Comparison of ENCODE assay signal across 29 mouse cellular contexts in the genomic region with DNA sequence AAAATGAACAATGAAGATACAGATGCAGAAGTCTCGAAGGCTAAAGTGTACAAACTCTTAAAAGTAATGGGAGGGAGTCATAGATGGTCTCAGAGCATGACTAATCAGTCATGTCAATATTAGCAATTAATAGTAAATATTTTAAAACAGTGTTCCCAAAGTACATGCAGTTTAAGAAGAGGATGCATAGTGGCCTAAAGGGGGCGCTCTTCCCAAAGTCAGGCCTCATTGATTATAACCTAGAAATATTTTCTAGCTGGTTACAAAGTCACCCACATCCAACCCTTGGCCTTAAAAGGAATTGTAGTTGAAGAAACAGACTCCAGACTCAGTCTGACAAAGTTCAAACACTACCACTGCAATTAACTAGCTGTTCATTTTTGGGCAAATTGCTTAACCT. TPM values are rescaled to one million over a fixed set of nuclear protein-coding genes. Genes with fewer than 3 reads are reported as not detected.
A peak's percentile ranks its signal among the peaks of the same experiment; 100 is the strongest.
DNase-seq lines count a peak whose midpoint lies in the region; ATAC-seq and TF ChIP-seq lines count a peak whose summit lies in the region.
"Had no signal": no experiment of that assay in that cellular context is flagged by ENCODE, and none has a peak within 500 bp of the region (broad histone marks: within the 10 kb centered on the region; RNA-seq: fewer than 3 reads in every experiment).

No protein-coding gene starts in this region.

- WGBS in forebrain, postnatal 0 days = 61% methylated on average over 2 of the region's 2 CpGs
- 62% methylated on average over 2 of the region's 2 CpGs for WGBS in forebrain, embryonic 11.5 days
- 60% methylated on average over 2 of the region's 2 CpGs for whole genome bisulfite sequencing in midbrain, embryonic 11.5 days
- WGBS in midbrain, embryonic 15.5 days = 61% methylated on average over 2 of the region's 2 CpGs

- no peak overlapping the region for H3K27ac ChIP-seq in forebrain, postnatal 0 days (ENCODE audit: low read depth, low read length)
- H3K27ac ChIP-seq in forebrain, embryonic 11.5 days (ENCODE audit: low read depth, low read length) = no peak overlapping the region
- no peak overlapping the region for H3K27ac ChIP-seq in layer of hippocampus, adult 2 months
- no peak overlapping the region for H3K27ac ChIP-seq in midbrain, embryonic 11.5 days (ENCODE audit: low read depth, low read length)
- no peak overlapping the region for H3K27ac ChIP-seq in midbrain, embryonic 15.5 days
- H3K27ac ChIP-seq: forebrain, embryonic 12.5 days; hindbrain, embryonic 14.5 days; limb, embryonic 13.5 days; liver, embryonic 12.5 days; midbrain, embryonic 12.5 days; neural tube, embryonic 13.5 days had no signal

- no peaks in the 10 kb centered on the region; the same call in 1 of the 2 replicates for H3K27me3 ChIP-seq in forebrain, postnatal 0 days (ENCODE audit: insufficient read depth, low read length)
- peaks cover 13% of the 10 kb centered on the region for H3K27me3 ChIP-seq in forebrain, embryonic 11.5 days (ENCODE audit: control insufficient read depth, insufficient read depth, low read length)
- H3K27me3 ChIP-seq in midbrain, embryonic 11.5 days (ENCODE audit: control insufficient read depth, insufficient read depth, low read length) = peaks cover 15% of the 10 kb centered on the region
- H3K27me3 ChIP-seq in midbrain, embryonic 15.5 days (replicated peaks) = peaks cover 15% of the 10 kb centered on the region

- no peaks in the 10 kb centered on the region for H3K4me1 ChIP-seq in forebrain, postnatal 0 days (ENCODE audit: insufficient read depth)
- H3K4me1 ChIP-seq in forebrain, embryonic 11.5 days (replicated peaks; ENCODE audit: control insufficient read depth, insufficient read depth, low read length) = no peaks in the 10 kb centered on the region
- H3K4me1 ChIP-seq in midbrain, embryonic 11.5 days (ENCODE audit: control insufficient read depth, insufficient read depth, low read length) = peaks cover 2% of the 10 kb centered on the region; the same call in 1 of the 2 replicates
- H3K4me1 ChIP-seq in midbrain, embryonic 15.5 days = peaks cover 10% of the 10 kb centered on the region

- no peak overlapping the region for H3K4me3 ChIP-seq in forebrain, postnatal 0 days (ENCODE audit: low read depth, low read length)
- H3K4me3 ChIP-seq in forebrain, embryonic 11.5 days (ENCODE audit: low read depth, low read length) = no peak overlapping the region
- H3K4me3 ChIP-seq in layer of hippocampus, adult 2 months = no peak overlapping the region
- H3K4me3 ChIP-seq in midbrain, embryonic 11.5 days (ENCODE audit: low read depth, low read length) = no peak overlapping the region
- no peak overlapping the region for H3K4me3 ChIP-seq in midbrain, embryonic 15.5 days
- H3K4me3 ChIP-seq: erythroblast, embryonic 14.5 days; forebrain, embryonic 12.5 days; heart, embryonic 12.5 days; limb, embryonic 13.5 days; liver, embryonic 12.5 days; midbrain, embryonic 12.5 days; neural tube, embryonic 13.5 days had no signal

- peak; percentile 10; the same call in 1 of the 2 replicates for TF ChIP-seq CTCF in forebrain, postnatal 0 days (IDR thresholded peaks at IDR 0.05; ENCODE audit: low read depth)
- peak; percentile 60 for TF ChIP-seq CTCF in layer of hippocampus, adult 2 months (conservative IDR thresholded peaks at IDR 0.05)

- H3K4me2 ChIP-seq in forebrain, postnatal 0 days (ENCODE audit: low read depth) = no peak overlapping the region
- no peak overlapping the region for H3K4me2 ChIP-seq in forebrain, embryonic 11.5 days (ENCODE audit: low read depth, low read length, severe bottlenecking)
- H3K4me2 ChIP-seq in midbrain, embryonic 11.5 days = no peak overlapping the region
- H3K4me2 ChIP-seq in midbrain, embryonic 15.5 days = no peak overlapping the region
- H3K4me2 ChIP-seq: forebrain, embryonic 12.5 days; heart, embryonic 12.5 days; hindbrain, embryonic 14.5 days; limb, embryonic 13.5 days; liver, embryonic 12.5 days; midbrain, embryonic 12.5 days; neural tube, embryonic 13.5 days had no signal

- H3K36me3 ChIP-seq in forebrain, postnatal 0 days (ENCODE audit: insufficient read depth) = no peaks in the 10 kb centered on the region
- no peaks in the 10 kb centered on the region for H3K36me3 ChIP-seq in forebrain, embryonic 11.5 days (ENCODE audit: control insufficient read depth, insufficient read depth, low read length)
- no peaks in the 10 kb centered on the region for H3K36me3 ChIP-seq in midbrain, embryonic 11.5 days (ENCODE audit: control insufficient read depth, insufficient read depth, low read length)
- H3K36me3 ChIP-seq in midbrain, embryonic 15.5 days (replicated peaks) = no peaks in the 10 kb centered on the region
- H3K36me3 ChIP-seq: forebrain, embryonic 12.5 days; G1E; heart, embryonic 12.5 days; limb, embryonic 13.5 days; liver, embryonic 12.5 days; midbrain, embryonic 12.5 days; neural tube, embryonic 13.5 days had no signal

- no peaks in the 10 kb centered on the region for H3K9me3 ChIP-seq in forebrain, postnatal 0 days (ENCODE audit: low read length)
- H3K9me3 ChIP-seq in forebrain, embryonic 11.5 days (ENCODE audit: control insufficient read depth, low read length) = no peaks in the 10 kb centered on the region
- H3K9me3 ChIP-seq in midbrain, embryonic 11.5 days (ENCODE audit: control insufficient read depth, low read length) = no peaks in the 10 kb centered on the region
- no peaks in the 10 kb centered on the region for H3K9me3 ChIP-seq in midbrain, embryonic 15.5 days
- H3K9me3 ChIP-seq: forebrain, embryonic 12.5 days; heart, embryonic 12.5 days; limb, embryonic 13.5 days; liver, embryonic 12.5 days; midbrain, embryonic 12.5 days; neural tube, embryonic 13.5 days had no signal

- no peak for DNase-seq in forebrain, postnatal 0 days
- DNase-seq in forebrain, embryonic 11.5 days (ENCODE audit: low spot score) = no peak
- no peak for DNase-seq in layer of hippocampus, adult 2 months (ENCODE audit: low spot score in 2 of 2)
- no peak for DNase-seq in layer of hippocampus, adult 9-11 months
- DNase-seq in midbrain, embryonic 11.5 days (ENCODE audit: low spot score, missing footprints) = peak; percentile 78
- DNase-seq: adrenal gland, adult 8-10 months; cerebellum, adult 2 months; cerebellum, postnatal 14 days; gastrocnemius, postnatal 36 days; heart, adult 18-20 months; kidney, adult 18-20 months; kidney, postnatal 10 days; retina, postnatal 1 day; right cerebral cortex, postnatal 14 days; thymus, postnatal 14 days had no signal

- no peak for ATAC-seq in forebrain, postnatal 0 days
- no peak for ATAC-seq in forebrain, embryonic 11.5 days (replicated peaks; ENCODE audit: low FRiP score)
- no peak for ATAC-seq in midbrain, embryonic 11.5 days (ENCODE audit: low FRiP score)
- no peak for ATAC-seq in midbrain, embryonic 15.5 days (replicated peaks)
- ATAC-seq in frontal cortex, adult (ENCODE audit: low TSS enrichment) = no peak
- ATAC-seq: liver, embryonic 12.5 days had no signal

- H3K9ac ChIP-seq in forebrain, postnatal 0 days = no peak overlapping the region
- no peak overlapping the region for H3K9ac ChIP-seq in forebrain, embryonic 11.5 days (ENCODE audit: low read length)
- H3K9ac ChIP-seq in midbrain, embryonic 11.5 days (ENCODE audit: low read length) = no peak overlapping the region
- H3K9ac ChIP-seq in midbrain, embryonic 15.5 days = no peak overlapping the region
- H3K9ac ChIP-seq: forebrain, embryonic 12.5 days; heart, embryonic 12.5 days; hindbrain, embryonic 14.5 days; limb, embryonic 13.5 days; liver, embryonic 12.5 days; midbrain, embryonic 12.5 days; neural tube, embryonic 13.5 days had no signal

RNA-seq across cellular contexts. Expression of a gene that starts 12.5 kb away (rescaled TPM):
- 13.5 and 13.7 TPM in 2 replicates for total RNA-seq in forebrain, postnatal 0 days (2014; rRNA removed)
- polyA plus RNA-seq in forebrain, postnatal 0 days (2015; fragmentation: Nextera tagmentation; extraction: Ambion mirVana) = 13.1 and 15.3 TPM in 2 replicates
- 5.3 and 5.4 TPM in 2 replicates for polyA plus RNA-seq in forebrain, embryonic 11.5 days (2014; fragmentation: Nextera tagmentation; extraction: Ambion mirVana)
- 10 to 100 TPM; 11.9 to 12.8 TPM for total RNA-seq in layer of hippocampus, adult 2 months (2021)
- 3.2 and 3.4 TPM in 2 replicates for polyA plus RNA-seq in midbrain, embryonic 11.5 days (2014; fragmentation: Nextera tagmentation; extraction: Ambion mirVana)
- 6.5 TPM in 2 replicates for polyA plus RNA-seq in midbrain, embryonic 15.5 days (2015; fragmentation: Nextera tagmentation; extraction: Ambion mirVana)
- polyA plus RNA-seq: G1E had no signal

RNA-seq across cellular contexts. Expression of a gene that starts 20.4 kb away (rescaled TPM):
- total RNA-seq in forebrain, postnatal 0 days (2014; rRNA removed) = not detected in 2 replicates
- 0.19 TPM in 1 of 2 replicates, not detected in the other for polyA plus RNA-seq in forebrain, postnatal 0 days (2015; fragmentation: Nextera tagmentation; extraction: Ambion mirVana)
- polyA plus RNA-seq in forebrain, embryonic 11.5 days (2014; fragmentation: Nextera tagmentation; extraction: Ambion mirVana) = not detected in 2 replicates
- total RNA-seq in layer of hippocampus, adult 2 months (2021) = not detected
- polyA plus RNA-seq in midbrain, embryonic 11.5 days (2014; fragmentation: Nextera tagmentation; extraction: Ambion mirVana) = not detected in 2 replicates
- not detected in 2 replicates for polyA plus RNA-seq in midbrain, embryonic 15.5 days (2015; fragmentation: Nextera tagmentation; extraction: Ambion mirVana)
- total RNA-seq: G1E; hematopoietic stem cell, adult 5-6 weeks; left cerebral cortex, postnatal 36 days had no signal
- polyA plus RNA-seq: erythroblast, embryonic 14.5 days; G1E; neural tube, embryonic 13.5 days; stomach, embryonic 14.5 days had no signal
